Mouse (Mus musculus) myocyte (in vitro differentiated cells): ENCODE measurements around the gene Ssbp2.

Source experiments
- CEBPB ChIP-seq: IDR thresholded peaks from 2 replicates; pipeline ENCODE4 v1.6.1; 2011; ENCODE audit warnings: mild to moderate bottlenecking, moderate library complexity; ENCODE audit not compliant: poor library complexity, insufficient read depth, severe bottlenecking
- E2F4 ChIP-seq: IDR thresholded peaks from one replicate; pipeline ENCODE4 v1.6.1; 2011; ENCODE audit warnings: mild to moderate bottlenecking, control low read depth, moderate library complexity; ENCODE audit not compliant: insufficient read depth
- MAX ChIP-seq: IDR thresholded peaks from one replicate; pipeline ENCODE4 v1.6.1; 2011; ENCODE audit warnings: low read depth, mild to moderate bottlenecking, control low read depth
- MYOG ChIP-seq, 3 experiments: IDR thresholded peaks; one replicate each; pipeline ENCODE4 v1.6.1; 2011; ENCODE audit warnings: control low read depth in 2 of 3, low read depth in 2 of 3, mild to moderate bottlenecking in 2 of 3; ENCODE audit not compliant: insufficient read length in 2 of 3, control insufficient read depth in 1 of 3, insufficient read depth in 1 of 3
- POLR2A ChIP-seq: IDR thresholded peaks from one replicate; pipeline ENCODE4 v1.6.1; 2011; ENCODE audit warnings: low read depth, mild to moderate bottlenecking, control low read depth, moderate library complexity; ENCODE audit not compliant: insufficient read length
- POLR2AphosphoS2 ChIP-seq: IDR thresholded peaks from one replicate; pipeline ENCODE4 v1.6.1; 2011; ENCODE audit warnings: low read depth, control low read depth; ENCODE audit not compliant: insufficient read length
- USF1 ChIP-seq: IDR thresholded peaks from one replicate; pipeline ENCODE4 v1.6.1; 2011; ENCODE audit warnings: low read depth, mild to moderate bottlenecking, control low read depth, moderate library complexity

GRCm38 (mm10) chr13:91451405-91452166, 8.5 kb upstream of the Ssbp2 start:
- TF ChIP-seq CEBPB = no peak
- no peak for TF ChIP-seq POLR2A
- TF ChIP-seq USF1 = no peak
- no peak for TF ChIP-seq MAX
- TF ChIP-seq MYOG (IDR thresholded peaks at IDR 0.05; ENCODE audit: control insufficient read depth in 1 of 3, insufficient read depth in 1 of 3, insufficient read length in 2 of 3, low read depth in 2 of 3) = no peak
- no peak for TF ChIP-seq E2F4
- no peak for TF ChIP-seq POLR2AphosphoS2
